ENCODE assay signal across 30 mouse cellular contexts in the genomic region with DNA sequence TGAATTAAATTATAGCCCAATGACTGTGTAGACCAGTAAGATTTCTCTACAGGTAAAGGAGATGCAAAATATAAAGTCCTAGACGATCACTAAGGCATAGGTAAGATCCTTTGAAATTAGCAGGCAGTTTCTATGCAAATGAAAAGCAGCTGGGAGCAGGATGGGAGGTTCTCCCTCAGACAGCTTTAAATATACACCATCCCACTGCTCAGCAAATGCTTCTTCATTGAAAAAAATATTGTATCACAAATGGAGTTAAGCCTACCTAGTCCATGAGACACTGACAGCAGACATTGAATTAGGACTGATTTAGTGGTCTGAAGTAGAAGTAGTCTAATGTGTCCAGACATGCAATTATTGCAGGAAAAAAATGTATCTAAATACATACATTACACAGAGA.
DNase-seq lines count a peak whose midpoint lies in the region; ATAC-seq and TF ChIP-seq lines count a peak whose summit lies in the region.
"Had no signal": no experiment of that assay in that cellular context is flagged by ENCODE, and none has a peak within 500 bp of the region (broad histone marks: within the 10 kb centered on the region; RNA-seq: fewer than 3 reads in every experiment).

No protein-coding gene starts in this region.

- 0 out of 2 replicates have a peak, but pooled peaks have one; percentile 21 for ATAC-seq in hindbrain, embryonic 14.5 days (ENCODE audit: low FRiP score)
- no peak for ATAC-seq in hindbrain, postnatal 0 days
- 0 out of 2 replicates have a peak, but pooled peaks have one; percentile 13 for ATAC-seq in midbrain, embryonic 15.5 days (replicated peaks)
- ATAC-seq in midbrain, embryonic 11.5 days (ENCODE audit: low FRiP score), result no peak
- ATAC-seq in forebrain, embryonic 13.5 days, result peak; percentile 14; the same call in 1 of the 2 replicates
- ATAC-seq in forebrain, postnatal 0 days, result 0 out of 2 replicates have a peak, but pooled peaks have one; percentile 10
- ATAC-seq: activated CD4-positive, CD25-positive, alpha-beta regulatory T cell, adult 4 months; hindbrain, embryonic 16.5 days; intestine, embryonic 15.5 days; lung, postnatal 0 days had no signal

- H3K36me3 ChIP-seq in hindbrain, embryonic 14.5 days (replicated peaks; ENCODE audit: control insufficient read depth, insufficient read depth), result no peaks in the 10 kb centered on the region
- no peaks in the 10 kb centered on the region for H3K36me3 ChIP-seq in hindbrain, postnatal 0 days (ENCODE audit: insufficient read depth, low read length)
- H3K36me3 ChIP-seq in midbrain, embryonic 15.5 days (replicated peaks), result no peaks in the 10 kb centered on the region
- no peaks in the 10 kb centered on the region for H3K36me3 ChIP-seq in midbrain, embryonic 11.5 days (ENCODE audit: control insufficient read depth, insufficient read depth, low read length)
- no peaks in the 10 kb centered on the region for H3K36me3 ChIP-seq in forebrain, embryonic 13.5 days (ENCODE audit: poor library complexity, severe bottlenecking)
- H3K36me3 ChIP-seq in forebrain, postnatal 0 days (ENCODE audit: insufficient read depth), result no peaks in the 10 kb centered on the region
- H3K36me3 ChIP-seq: embryonic facial prominence, embryonic 10.5 days; embryonic facial prominence, embryonic 15.5 days; heart, embryonic 12.5 days; intestine, embryonic 15.5 days; liver, embryonic 13.5 days had no signal

- no peak for TF ChIP-seq CTCF in hindbrain, postnatal 0 days (IDR thresholded peaks at IDR 0.05; ENCODE audit: low read depth)
- TF ChIP-seq CTCF in forebrain, postnatal 0 days (IDR thresholded peaks at IDR 0.05; ENCODE audit: low read depth), result no peak

- no peak for DNase-seq in hindbrain, embryonic 14.5 days (ENCODE audit: low spot score)
- DNase-seq in hindbrain, postnatal 0 days (ENCODE audit: low spot score), result no peak
- DNase-seq in midbrain, embryonic 11.5 days (ENCODE audit: low spot score, missing footprints), result no peak
- no peak for DNase-seq in forebrain, postnatal 0 days
- DNase-seq in B cell, adult 2 months, result no peak
- DNase-seq: adrenal gland, adult 2 months; adrenal gland, postnatal 36 days; cerebellum, adult 8-10 months; cerebellum, postnatal 25 days; heart, adult 2 months; heart, postnatal 4 days; kidney, adult 2 months; kidney, postnatal 36 days; left cerebral cortex, postnatal 4 days; liver, embryonic 13.5 days; lung, adult 18-20 months; lung, postnatal 4 days; thymus, postnatal 14 days had no signal

- H3K27ac ChIP-seq in hindbrain, embryonic 14.5 days, result peak overlapping the region; percentile 28
- H3K27ac ChIP-seq in hindbrain, postnatal 0 days, result no peak overlapping the region
- H3K27ac ChIP-seq in midbrain, embryonic 15.5 days, result peak overlapping the region; percentile 65; the same call in 1 of the 2 replicates
- no peak overlapping the region for H3K27ac ChIP-seq in midbrain, embryonic 11.5 days (ENCODE audit: low read depth, low read length)
- H3K27ac ChIP-seq in forebrain, embryonic 13.5 days, result no peak overlapping the region
- H3K27ac ChIP-seq in forebrain, postnatal 0 days (ENCODE audit: low read depth, low read length), result no peak overlapping the region
- H3K27ac ChIP-seq: embryonic facial prominence, embryonic 10.5 days; embryonic facial prominence, embryonic 15.5 days; heart, adult 2 months; intestine, embryonic 15.5 days; layer of hippocampus, adult 2 months; liver, embryonic 13.5 days had no signal

- no peak overlapping the region for H3K9ac ChIP-seq in hindbrain, embryonic 14.5 days
- no peak overlapping the region for H3K9ac ChIP-seq in hindbrain, postnatal 0 days (replicated peaks; ENCODE audit: low read length)
- no peak overlapping the region for H3K9ac ChIP-seq in midbrain, embryonic 15.5 days
- no peak overlapping the region for H3K9ac ChIP-seq in midbrain, embryonic 11.5 days (ENCODE audit: low read length)
- no peak overlapping the region for H3K9ac ChIP-seq in forebrain, embryonic 13.5 days
- no peak overlapping the region for H3K9ac ChIP-seq in forebrain, postnatal 0 days
- H3K9ac ChIP-seq: embryonic facial prominence, embryonic 15.5 days; heart, embryonic 12.5 days; intestine, embryonic 15.5 days; liver, embryonic 13.5 days had no signal

- H3K4me2 ChIP-seq in hindbrain, embryonic 14.5 days (replicated peaks), result no peak overlapping the region
- no peak overlapping the region for H3K4me2 ChIP-seq in hindbrain, postnatal 0 days (ENCODE audit: low read depth, low read length)
- H3K4me2 ChIP-seq in midbrain, embryonic 15.5 days, result no peak overlapping the region
- no peak overlapping the region for H3K4me2 ChIP-seq in midbrain, embryonic 11.5 days
- H3K4me2 ChIP-seq in forebrain, embryonic 13.5 days, result no peak overlapping the region
- no peak overlapping the region for H3K4me2 ChIP-seq in forebrain, postnatal 0 days (ENCODE audit: low read depth)
- H3K4me2 ChIP-seq: embryonic facial prominence, embryonic 15.5 days; heart, embryonic 12.5 days; intestine, embryonic 15.5 days; liver, embryonic 13.5 days had no signal

- H3K27me3 ChIP-seq in hindbrain, embryonic 14.5 days (ENCODE audit: control insufficient read depth, insufficient read depth, low read length), result no peaks in the 10 kb centered on the region
- no peaks in the 10 kb centered on the region for H3K27me3 ChIP-seq in hindbrain, postnatal 0 days (ENCODE audit: insufficient read depth, low read length)
- H3K27me3 ChIP-seq in midbrain, embryonic 15.5 days (replicated peaks), result no peaks in the 10 kb centered on the region
- peaks cover 2% of the 10 kb centered on the region; the same call in 1 of the 2 replicates for H3K27me3 ChIP-seq in midbrain, embryonic 11.5 days (ENCODE audit: control insufficient read depth, insufficient read depth, low read length)
- H3K27me3 ChIP-seq in forebrain, embryonic 13.5 days, result peaks cover 48% of the 10 kb centered on the region
- no peaks in the 10 kb centered on the region; the same call in 1 of the 2 replicates for H3K27me3 ChIP-seq in forebrain, postnatal 0 days (ENCODE audit: insufficient read depth, low read length)
- H3K27me3 ChIP-seq: CH12.LX; embryonic facial prominence, embryonic 15.5 days; heart, embryonic 12.5 days; intestine, embryonic 15.5 days; liver, embryonic 13.5 days; megakaryocyte, embryonic 14.5 days had no signal

- H3K9me3 ChIP-seq in hindbrain, embryonic 14.5 days (ENCODE audit: control insufficient read depth, low read length), result no peaks in the 10 kb centered on the region
- no peaks in the 10 kb centered on the region for H3K9me3 ChIP-seq in hindbrain, postnatal 0 days (ENCODE audit: low read length)
- no peaks in the 10 kb centered on the region for H3K9me3 ChIP-seq in midbrain, embryonic 15.5 days
- H3K9me3 ChIP-seq in midbrain, embryonic 11.5 days (ENCODE audit: control insufficient read depth, low read length), result no peaks in the 10 kb centered on the region
- H3K9me3 ChIP-seq in forebrain, embryonic 13.5 days (replicated peaks), result no peaks in the 10 kb centered on the region
- H3K9me3 ChIP-seq in forebrain, postnatal 0 days (ENCODE audit: low read length), result no peaks in the 10 kb centered on the region
- H3K9me3 ChIP-seq: embryonic facial prominence, embryonic 10.5 days; embryonic facial prominence, embryonic 15.5 days; heart, embryonic 12.5 days; intestine, embryonic 15.5 days; liver, embryonic 13.5 days; megakaryocyte, embryonic 14.5 days had no signal

- H3K4me3 ChIP-seq in hindbrain, embryonic 14.5 days (replicated peaks; ENCODE audit: low read length), result no peak overlapping the region
- H3K4me3 ChIP-seq in hindbrain, postnatal 0 days (ENCODE audit: low read length), result no peak overlapping the region
- no peak overlapping the region for H3K4me3 ChIP-seq in midbrain, embryonic 15.5 days
- H3K4me3 ChIP-seq in midbrain, embryonic 11.5 days (ENCODE audit: low read depth, low read length), result no peak overlapping the region
- no peak overlapping the region for H3K4me3 ChIP-seq in forebrain, embryonic 13.5 days
- no peak overlapping the region for H3K4me3 ChIP-seq in forebrain, postnatal 0 days (ENCODE audit: low read depth, low read length)
- H3K4me3 ChIP-seq: embryonic facial prominence, embryonic 10.5 days; embryonic facial prominence, embryonic 15.5 days; heart, adult 2 months; heart, embryonic 12.5 days; intestine, embryonic 15.5 days; layer of hippocampus, adult 2 months; liver, embryonic 13.5 days; megakaryocyte, embryonic 14.5 days had no signal

- peaks cover 32% of the 10 kb centered on the region for H3K4me1 ChIP-seq in hindbrain, embryonic 14.5 days (replicated peaks; ENCODE audit: control insufficient read depth, insufficient read depth, low read length)
- H3K4me1 ChIP-seq in hindbrain, postnatal 0 days (ENCODE audit: insufficient read depth, low read length), result peaks cover 7% of the 10 kb centered on the region; the same call in 1 of the 2 replicates
- peaks cover 41% of the 10 kb centered on the region for H3K4me1 ChIP-seq in midbrain, embryonic 15.5 days
- peaks cover 22% of the 10 kb centered on the region for H3K4me1 ChIP-seq in midbrain, embryonic 11.5 days (ENCODE audit: control insufficient read depth, insufficient read depth, low read length)
- peaks cover 31% of the 10 kb centered on the region for H3K4me1 ChIP-seq in forebrain, embryonic 13.5 days
- no peaks in the 10 kb centered on the region for H3K4me1 ChIP-seq in forebrain, postnatal 0 days (ENCODE audit: insufficient read depth)
- H3K4me1 ChIP-seq: embryonic facial prominence, embryonic 15.5 days; intestine, embryonic 15.5 days; liver, embryonic 13.5 days had no signal

- WGBS in hindbrain, embryonic 14.5 days, result 33% methylated on average over 1 of the region's 1 CpGs
- 39% methylated on average over 1 of the region's 1 CpGs for WGBS in hindbrain, postnatal 0 days
- 14% methylated on average over 1 of the region's 1 CpGs for WGBS in midbrain, embryonic 15.5 days
- WGBS in midbrain, embryonic 11.5 days, result 48% methylated on average over 1 of the region's 1 CpGs
- WGBS in forebrain, embryonic 13.5 days, result 4% methylated on average over 1 of the region's 1 CpGs
- 10% methylated on average over 1 of the region's 1 CpGs for WGBS in forebrain, postnatal 0 days

Comparison
In these comparisons a context has a peak if more than half of its experiments do, and no peak if none do; other contexts are left out.
1. ATAC-seq: peak in hindbrain, embryonic 14.5 days (single experiment), midbrain, embryonic 15.5 days (single experiment), forebrain, embryonic 13.5 days (single experiment) and forebrain, postnatal 0 days (single experiment); none in hindbrain, postnatal 0 days (single experiment) and midbrain, embryonic 11.5 days (single experiment).
2. H3K27ac ChIP-seq: peak in hindbrain, embryonic 14.5 days (single experiment) and midbrain, embryonic 15.5 days (single experiment); none in hindbrain, postnatal 0 days (single experiment), midbrain, embryonic 11.5 days (single experiment), forebrain, embryonic 13.5 days (single experiment) and forebrain, postnatal 0 days (single experiment).